Mouse (Mus musculus) limb, embryonic 13.5 days (tissue): Measurements from ENCODE around the gene Cmtm1. TPM values are rescaled to one million over a fixed set of nuclear protein-coding genes. Genes with fewer than 3 reads are reported as not detected.
"Not testable (repeated sequence)": the region's sequence is repeated elsewhere in the genome, so short reads cannot be mapped to it uniquely, and the experiment has no call there.

Experiments
- ATAC-seq: fragments of 200-750 bp; cut with Nextera tagmentation; 2 replicates; pipeline ENCODE4 v1.8.0; 2017; ENCODE audit warnings: low read depth, moderate number of reproducible peaks, moderate TSS enrichment; ENCODE audit not compliant: low FRiP score
- H3K27ac ChIP-seq: fragments of 300-500 bp; sonication (generic); 2 replicates; pipeline ENCODE4 v1.5.1; 2015; ENCODE audit warnings: inconsistent platforms, mild to moderate bottlenecking, moderate library complexity
- H3K27me3 ChIP-seq: fragments of 300-500 bp; sonication (generic); 2 replicates; pipeline ENCODE4 v1.6.1; 2015; ENCODE audit warnings: mild to moderate bottlenecking, inconsistent platforms
- H3K36me3 ChIP-seq: fragments of 300-500 bp; sonication (generic); 2 replicates; pipeline ENCODE4 v1.6.1; 2015; ENCODE audit warnings: inconsistent platforms, mild to moderate bottlenecking, moderate library complexity
- H3K4me1 ChIP-seq: fragments of 300-500 bp; sonication (generic); 2 replicates; pipeline ENCODE4 v1.6.1; 2015; ENCODE audit warnings: inconsistent platforms
- H3K4me2 ChIP-seq: fragments of 300-500 bp; sonication (generic); replicated peaks from 2 replicates; pipeline ENCODE4 v1.6.1; 2015; ENCODE audit warnings: inconsistent platforms, mild to moderate bottlenecking, moderate library complexity
- H3K4me3 ChIP-seq: fragments of 300-500 bp; sonication (generic); 2 replicates; pipeline ENCODE4 v1.5.1; 2015; ENCODE audit warnings: moderate library complexity, mild to moderate bottlenecking, inconsistent platforms
- H3K9ac ChIP-seq: fragments of 300-500 bp; sonication (generic); 2 replicates; pipeline ENCODE4 v1.6.1; 2015; ENCODE audit warnings: mild to moderate bottlenecking, inconsistent platforms
- H3K9me3 ChIP-seq: fragments of 300-500 bp; sonication (generic); 2 replicates; pipeline ENCODE4 v1.6.1; 2016; ENCODE audit warnings: inconsistent platforms
- WGBS: fragments of 180-500 bp; shearing (Covaris S2); methylation state at CpG from one replicate; pipeline ENCODE4 v1.1.7; 2015; 5-methylcytosine and 5-hydroxymethylcytosine counted together
- polyA plus RNA-seq: library from polyadenylated mRNA; unstranded; fragments of >200 nt; fragmentation: Nextera tagmentation; extraction: Ambion mirVana; gene quantifications from 2 replicates; pipeline ENCODE4 v1.2.1, GENCODE M21; 2015

Gene Cmtm1
- polyA plus RNA-seq, result not detected in 2 replicates

DNA sequence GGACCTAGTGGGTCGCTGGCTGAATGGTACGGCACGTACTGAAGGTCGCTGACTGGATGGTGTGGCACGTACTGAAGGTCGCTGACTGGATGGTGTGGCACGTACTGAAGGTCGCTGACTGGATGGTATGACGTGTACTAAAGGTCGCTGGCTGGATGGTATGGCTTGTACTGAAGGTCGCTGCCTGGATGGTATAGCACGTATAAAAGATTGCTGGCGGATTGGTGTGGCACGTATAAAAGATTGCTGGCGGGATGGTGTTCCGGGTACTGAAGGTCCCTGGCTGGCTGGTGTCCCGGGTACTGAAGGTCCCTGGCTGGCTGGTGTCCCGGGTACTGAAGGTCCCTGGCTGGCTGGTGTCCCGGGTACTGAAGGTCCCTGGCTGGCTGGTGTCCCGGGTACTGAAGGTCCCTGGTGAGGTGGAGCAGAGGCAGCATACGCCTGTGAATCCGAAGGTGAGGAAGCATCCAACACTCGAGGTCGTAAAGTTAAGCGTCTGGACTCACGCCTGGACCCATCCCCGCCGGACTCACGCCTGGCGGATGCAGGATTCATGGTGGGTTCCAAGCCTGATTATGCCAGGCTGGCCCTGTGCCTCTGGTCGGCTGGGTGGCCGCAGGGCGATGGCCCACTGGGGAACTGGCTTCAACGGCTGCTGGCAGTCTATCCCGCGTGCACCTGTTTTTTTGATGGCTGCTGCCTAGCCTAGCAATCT is at the start of gene Cmtm1, which contains the start of gene Gm45711:
TSS of gene Cmtm1 (minus strand) at position 705 of the 715 bp plus-strand sequence.
TSS of gene Gm45711 (minus strand) at position 641 of the 715 bp plus-strand sequence.
- H3K27me3 ChIP-seq, H3K4me3 ChIP-seq, H3K4me2 ChIP-seq, H3K27ac ChIP-seq, ATAC-seq, H3K4me1 ChIP-seq, H3K9ac ChIP-seq, H3K36me3 ChIP-seq, H3K9me3 ChIP-seq: not testable (repeated sequence)
- 87% methylated on average over 36 of the region's 36 CpGs for WGBS

DNA sequence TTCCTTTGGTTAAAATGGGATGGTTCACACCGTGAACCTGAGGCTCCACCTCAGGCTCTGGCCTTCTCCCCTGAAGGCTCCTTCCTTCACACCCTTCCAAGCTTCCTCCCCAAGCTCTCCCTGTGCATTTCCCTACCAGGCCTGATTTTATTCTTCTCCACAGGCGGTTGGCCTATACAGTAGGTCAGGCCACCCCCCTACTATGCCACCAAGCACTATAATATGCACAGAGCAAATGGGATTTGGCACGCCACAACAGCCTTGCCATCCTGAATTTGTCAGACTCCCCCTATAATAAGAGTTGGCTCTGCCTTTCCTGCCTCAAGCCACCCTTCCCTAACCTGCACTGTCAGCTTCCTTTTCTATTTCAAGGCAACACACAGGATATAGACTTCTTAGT is 48.7 kb upstream of the Cmtm1 start:
- no peak overlapping the region for H3K4me2 ChIP-seq
- no peaks in the 10 kb centered on the region for H3K27me3 ChIP-seq
- H3K27ac ChIP-seq, result no peak overlapping the region
- H3K4me3 ChIP-seq, result no peak overlapping the region
- no peaks in the 10 kb centered on the region for H3K4me1 ChIP-seq
- WGBS, result 80% methylated on average over 3 of the region's 3 CpGs
- no peak for ATAC-seq
- H3K9me3 ChIP-seq, result no peaks in the 10 kb centered on the region
- H3K9ac ChIP-seq, result no peak overlapping the region
- H3K36me3 ChIP-seq, result peaks cover 38% of the 10 kb centered on the region

DNA sequence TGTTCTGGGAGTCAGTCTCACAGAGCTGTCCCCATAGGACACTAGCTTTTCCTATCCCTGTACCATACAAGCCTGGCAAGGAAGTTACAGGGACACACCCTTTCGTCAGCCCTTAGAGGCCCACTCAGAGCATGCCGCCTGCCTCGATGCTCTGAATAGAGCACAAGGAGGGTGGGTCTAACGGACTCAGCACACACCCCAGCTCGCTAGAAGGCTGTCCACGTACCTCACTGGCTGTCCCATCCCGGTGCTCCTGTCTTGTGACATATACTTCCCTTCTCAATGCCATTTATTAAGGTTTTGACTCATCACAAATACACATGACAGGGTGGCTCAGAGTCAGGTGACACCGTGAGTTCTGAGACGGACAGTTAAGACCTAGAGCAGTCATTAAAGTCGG is 44.6 kb upstream of the Cmtm1 start:
- H3K36me3 ChIP-seq, result peaks cover 60% of the 10 kb centered on the region
- WGBS, result 89% methylated on average over 10 of the region's 10 CpGs
- H3K9me3 ChIP-seq, result no peaks in the 10 kb centered on the region
- no peak overlapping the region for H3K9ac ChIP-seq
- H3K4me3 ChIP-seq, result no peak overlapping the region
- H3K27ac ChIP-seq, result no peak overlapping the region
- H3K4me2 ChIP-seq, result no peak overlapping the region
- no peak for ATAC-seq
- H3K4me1 ChIP-seq, result no peaks in the 10 kb centered on the region
- no peaks in the 10 kb centered on the region for H3K27me3 ChIP-seq

DNA sequence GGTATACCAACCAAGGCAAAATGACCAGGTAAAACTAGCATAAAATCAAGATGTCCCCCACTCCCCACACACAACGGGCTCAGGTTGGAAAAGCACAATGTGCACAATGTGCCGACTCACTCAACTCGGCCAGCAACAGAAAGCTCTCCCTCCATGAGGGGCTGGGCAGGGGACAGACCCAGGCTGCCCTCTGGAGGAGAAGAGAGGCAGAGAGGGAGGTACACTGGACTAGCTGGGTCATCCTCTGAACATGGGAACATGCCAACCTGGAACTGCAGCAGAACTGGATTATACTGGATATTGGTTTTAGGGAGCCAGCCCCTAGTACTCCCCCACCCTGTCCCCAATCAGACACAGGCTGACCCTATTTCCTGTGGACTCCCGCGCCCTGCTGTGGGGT is 43.2 kb upstream of the Cmtm1 start:
- H3K4me3 ChIP-seq, result no peak overlapping the region
- peaks cover 60% of the 10 kb centered on the region for H3K36me3 ChIP-seq
- no peak for ATAC-seq
- H3K4me2 ChIP-seq, result no peak overlapping the region
- no peaks in the 10 kb centered on the region for H3K9me3 ChIP-seq
- H3K4me1 ChIP-seq, result no peaks in the 10 kb centered on the region
- WGBS, result 73% methylated on average over 5 of the region's 5 CpGs
- H3K27me3 ChIP-seq, result no peaks in the 10 kb centered on the region
- H3K9ac ChIP-seq, result no peak overlapping the region
- no peak overlapping the region for H3K27ac ChIP-seq

DNA sequence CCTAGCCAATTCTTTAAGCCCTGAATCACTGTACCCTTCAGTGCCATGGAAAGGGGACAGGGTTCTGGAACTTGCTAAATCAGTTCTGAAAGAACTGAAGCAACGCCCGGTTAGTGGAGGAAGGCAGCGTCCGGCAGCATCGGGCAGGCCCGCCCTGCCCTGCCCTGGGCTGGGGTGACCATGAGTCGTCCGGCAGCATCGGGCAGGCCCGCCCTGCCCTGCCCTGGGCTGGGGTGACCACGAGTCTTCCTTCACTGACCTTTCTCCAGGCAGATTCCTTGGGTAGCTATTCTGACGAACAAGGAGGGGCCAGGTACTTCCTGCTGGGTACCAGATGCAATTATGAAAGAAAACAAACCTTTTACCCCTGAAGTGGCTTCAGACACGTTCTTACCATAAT is 40.1 kb upstream of the Cmtm1 start:
- no peaks in the 10 kb centered on the region for H3K27me3 ChIP-seq
- no peak for ATAC-seq
- no peak overlapping the region for H3K9ac ChIP-seq
- 80% methylated on average over 13 of the region's 13 CpGs for WGBS
- no peak overlapping the region for H3K27ac ChIP-seq
- peaks cover 64% of the 10 kb centered on the region for H3K36me3 ChIP-seq
- H3K4me3 ChIP-seq, result no peak overlapping the region
- H3K4me1 ChIP-seq, result no peaks in the 10 kb centered on the region
- no peaks in the 10 kb centered on the region for H3K9me3 ChIP-seq
- H3K4me2 ChIP-seq, result no peak overlapping the region

DNA sequence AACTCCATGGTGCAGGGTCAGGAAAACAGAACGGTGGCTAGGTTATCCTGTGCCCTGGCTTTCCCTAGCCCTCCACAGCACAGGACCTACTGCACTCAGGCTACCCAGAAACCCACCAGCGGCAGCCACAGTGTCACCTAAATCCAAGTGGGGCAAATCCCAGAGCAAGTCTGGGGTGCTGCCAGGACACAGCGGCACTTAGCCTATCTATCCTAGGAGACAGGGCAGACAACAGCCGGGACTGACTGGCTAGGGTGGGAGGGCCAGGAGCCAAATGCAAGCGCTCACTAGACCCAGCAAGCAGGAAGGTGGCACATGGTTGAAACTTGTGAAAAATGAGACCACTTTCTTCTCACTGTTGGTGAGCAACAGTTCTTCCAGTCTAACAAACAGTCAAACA is 39.0 kb upstream of the Cmtm1 start:
- peaks cover 62% of the 10 kb centered on the region for H3K36me3 ChIP-seq
- no peak for ATAC-seq
- H3K9ac ChIP-seq, result no peak overlapping the region
- H3K27ac ChIP-seq, result no peak overlapping the region
- H3K4me1 ChIP-seq, result 0 out of 2 replicates have a peak, but pooled peaks cover 3% of the 10 kb centered on the region
- H3K27me3 ChIP-seq, result no peaks in the 10 kb centered on the region
- no peak overlapping the region for H3K4me2 ChIP-seq
- H3K9me3 ChIP-seq, result no peaks in the 10 kb centered on the region
- H3K4me3 ChIP-seq, result no peak overlapping the region
- WGBS, result 84% methylated on average over 5 of the region's 5 CpGs

DNA sequence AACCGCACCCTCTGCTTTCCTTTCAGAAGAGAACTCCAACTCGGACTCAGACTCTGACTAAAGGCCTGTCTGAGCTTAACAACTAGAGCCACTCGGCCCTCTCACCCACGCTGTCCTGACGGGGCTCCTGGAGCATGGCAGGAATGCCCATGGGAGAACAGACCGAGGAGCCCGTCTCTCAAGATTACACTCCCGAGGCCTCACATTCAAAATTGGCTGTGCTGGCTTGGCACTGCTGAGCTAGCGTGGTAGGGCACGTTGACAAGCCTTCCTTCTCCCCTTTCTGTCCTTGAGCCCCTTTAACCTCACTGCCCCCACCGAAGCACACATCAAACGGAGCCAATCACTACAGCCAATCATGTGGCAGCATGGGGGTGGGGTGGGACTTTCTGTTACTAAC is 36.8 kb upstream of the Cmtm1 start:
- WGBS, result 56% methylated on average over 12 of the region's 12 CpGs
- no peak overlapping the region for H3K4me3 ChIP-seq
- H3K27me3 ChIP-seq, result no peaks in the 10 kb centered on the region
- H3K4me1 ChIP-seq, result peaks cover 10% of the 10 kb centered on the region
- peaks cover 41% of the 10 kb centered on the region for H3K36me3 ChIP-seq
- H3K9ac ChIP-seq, result no peak overlapping the region
- no peak overlapping the region for H3K27ac ChIP-seq
- no peaks in the 10 kb centered on the region for H3K9me3 ChIP-seq
- no peak overlapping the region for H3K4me2 ChIP-seq
- ATAC-seq, result no peak

DNA sequence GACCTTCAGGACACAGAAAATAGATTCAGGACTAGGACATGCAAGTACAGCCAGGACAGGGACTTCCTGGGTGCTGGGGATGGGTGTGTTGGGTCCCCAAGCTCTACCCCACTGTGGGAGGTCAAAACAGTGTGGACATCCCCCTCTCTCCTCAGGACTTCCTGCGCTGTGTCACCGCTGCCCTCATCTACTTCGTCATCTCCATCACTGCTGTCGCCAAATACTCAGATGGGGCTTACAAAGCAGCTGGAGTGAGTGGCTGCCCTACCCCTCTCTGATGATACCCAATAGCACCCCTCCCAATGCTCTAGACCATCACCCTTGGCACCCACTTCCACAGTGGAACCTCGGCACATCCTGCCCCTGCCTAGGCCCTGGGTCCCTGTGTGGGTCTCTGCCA is 34.7 kb upstream of the Cmtm1 start:
- no peak for ATAC-seq
- no peak overlapping the region for H3K4me2 ChIP-seq
- no peak overlapping the region for H3K9ac ChIP-seq
- no peak overlapping the region for H3K4me3 ChIP-seq
- H3K36me3 ChIP-seq, result peaks cover 38% of the 10 kb centered on the region
- no peaks in the 10 kb centered on the region for H3K9me3 ChIP-seq
- no peaks in the 10 kb centered on the region for H3K27me3 ChIP-seq
- WGBS, result 87% methylated on average over 5 of the region's 5 CpGs
- H3K27ac ChIP-seq, result no peak overlapping the region
- peaks cover 18% of the 10 kb centered on the region for H3K4me1 ChIP-seq

DNA sequence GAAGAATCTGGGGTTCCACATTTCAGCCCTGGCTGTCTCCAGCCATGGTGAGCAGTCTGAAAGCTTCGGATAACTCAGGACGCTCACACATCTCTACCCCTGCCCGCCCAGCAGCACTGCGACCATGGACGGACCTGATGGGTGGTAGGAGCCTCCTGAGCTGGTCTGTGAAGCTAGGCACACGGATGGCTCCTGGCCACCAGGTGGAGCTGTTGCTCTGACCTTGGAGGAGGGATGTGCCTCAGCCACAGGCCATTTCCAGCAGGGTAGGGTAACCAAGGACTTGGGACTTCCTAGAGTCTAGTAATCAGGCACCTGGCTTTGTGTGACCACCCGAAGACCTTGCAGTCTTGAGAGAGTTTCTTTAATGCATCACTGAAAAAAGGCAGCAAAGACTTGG is 34.0 kb upstream of the Cmtm1 start:
- no peak for ATAC-seq
- 11% methylated on average over 7 of the region's 7 CpGs for WGBS

DNA sequence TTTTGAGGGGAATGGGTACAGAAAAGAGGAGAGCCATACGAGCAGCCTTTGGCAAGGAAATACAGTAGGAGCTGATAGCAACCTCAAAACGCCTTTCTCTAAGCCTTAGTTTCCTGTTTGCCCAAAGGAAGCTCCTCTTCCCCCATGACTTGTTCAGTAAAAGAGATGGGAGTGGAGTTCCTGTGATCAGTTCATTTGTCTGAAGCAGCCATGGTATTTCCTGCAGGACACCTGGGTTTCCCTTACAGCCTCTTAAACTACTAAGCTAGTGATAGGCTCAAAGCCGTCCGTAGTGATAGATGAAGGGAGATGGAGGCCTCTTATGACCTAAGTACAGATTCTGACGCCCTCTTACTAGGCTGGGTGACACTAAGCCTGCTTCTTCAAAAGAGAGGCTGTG is 32.5 kb upstream of the Cmtm1 start:
- Histone ChIP-seq H3K36me3 (peaks cover 32% of the 10 kb centered on the region), H3K4me2 (peak overlapping the region; percentile 80; the same call in 1 of the 2 replicates), H3K9ac (no peak overlapping the region), H3K4me3 (no peak overlapping the region), H3K27me3 (no peaks in the 10 kb centered on the region), H3K4me1 (peaks cover 21% of the 10 kb centered on the region), H3K9me3 (no peaks in the 10 kb centered on the region), H3K27ac (no peak overlapping the region)
- WGBS, result 74% methylated on average over 5 of the region's 5 CpGs
- no peak for ATAC-seq

More for the DNA sequence above, 34.0 kb upstream of the Cmtm1 start:
- Histone ChIP-seq H3K4me1 (peaks cover 21% of the 10 kb centered on the region), H3K4me3 (no peak overlapping the region), H3K9ac (no peak overlapping the region), H3K4me2 (no peak overlapping the region), H3K36me3 (peaks cover 38% of the 10 kb centered on the region), H3K9me3 (no peaks in the 10 kb centered on the region), H3K27me3 (no peaks in the 10 kb centered on the region), H3K27ac (no peak overlapping the region)

DNA sequence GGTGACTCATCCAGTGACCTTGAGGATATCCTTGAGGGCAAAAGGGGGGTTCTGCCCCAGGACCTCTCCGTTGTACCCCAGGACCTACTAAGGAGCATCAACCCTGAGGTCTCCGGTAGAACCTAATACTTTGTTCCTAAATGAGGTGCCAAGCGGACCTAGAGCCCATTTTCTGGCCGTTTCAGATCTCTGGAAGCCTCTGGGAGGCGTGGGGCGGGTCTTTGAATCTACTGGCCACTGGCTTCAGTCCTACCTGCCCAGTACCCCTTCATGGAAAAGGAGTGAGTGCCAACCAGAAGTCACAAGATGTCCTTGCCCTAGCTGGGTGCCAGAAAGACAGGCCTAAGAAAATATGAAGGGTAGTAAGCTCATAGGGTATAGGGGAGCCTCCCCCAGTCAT is 31.7 kb upstream of the Cmtm1 start:
- ATAC-seq, result no peak
- peak overlapping the region; percentile 80 for H3K4me2 ChIP-seq
- peaks cover 25% of the 10 kb centered on the region for H3K36me3 ChIP-seq
- H3K9ac ChIP-seq, result peak overlapping the region; percentile 88; the same call in 1 of the 2 replicates
- H3K27me3 ChIP-seq, result no peaks in the 10 kb centered on the region
- peaks cover 21% of the 10 kb centered on the region for H3K4me1 ChIP-seq
- 51% methylated on average over 6 of the region's 6 CpGs for WGBS
- H3K4me3 ChIP-seq, result peak overlapping the region; percentile 70
- no peak overlapping the region for H3K27ac ChIP-seq
- H3K9me3 ChIP-seq, result no peaks in the 10 kb centered on the region

DNA sequence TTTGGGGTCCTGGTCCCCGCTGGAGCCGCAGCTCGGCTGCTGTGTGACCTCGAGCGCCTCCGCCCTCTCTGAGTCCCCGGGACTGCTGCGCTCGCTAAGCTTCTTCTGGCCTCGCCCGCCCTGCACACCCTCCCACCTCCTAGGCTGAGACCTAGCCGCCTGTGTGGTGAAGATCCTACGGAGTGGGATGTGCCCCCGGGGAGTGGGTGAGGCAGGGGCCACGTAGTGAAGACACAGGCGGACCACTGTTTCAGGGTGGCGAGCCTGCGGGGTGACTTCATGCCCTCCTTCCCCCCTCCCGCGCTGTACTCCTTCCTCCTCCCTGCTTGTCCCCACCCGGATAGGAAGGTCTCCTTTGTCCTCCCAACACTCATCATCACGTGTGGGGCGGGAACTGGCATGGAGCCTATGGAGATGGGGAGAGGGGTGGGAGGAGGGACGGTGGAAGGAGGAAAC is 31.2 kb upstream of the Cmtm1 start:
- H3K36me3 ChIP-seq, result peaks cover 19% of the 10 kb centered on the region
- peaks cover 21% of the 10 kb centered on the region for H3K4me1 ChIP-seq
- ATAC-seq, result peak; percentile 63
- peak overlapping the region; percentile 70 for H3K4me3 ChIP-seq
- WGBS, result 1% methylated on average over 24 of the region's 24 CpGs
- peak overlapping the region; percentile 80 for H3K4me2 ChIP-seq
- no peaks in the 10 kb centered on the region for H3K9me3 ChIP-seq
- peak overlapping the region; percentile 88 for H3K9ac ChIP-seq
- peak overlapping the region; percentile 79 for H3K27ac ChIP-seq
- no peaks in the 10 kb centered on the region for H3K27me3 ChIP-seq
